Mouse (Mus musculus) left cerebral cortex, postnatal 10 days (tissue): ENCODE data around the gene Dgcr6. TPM values are rescaled to one million over a fixed set of nuclear protein-coding genes. Genes with fewer than 3 reads are reported as not detected.
A peak's percentile ranks its signal among the peaks of the same experiment; 100 is the strongest.

Experiments
- DNase-seq, 2 experiments: peaks; one replicate each; pipeline ENCODE4 v3.0.0; 2021 to 2022; ENCODE audit warnings: low spot score in 2 of 2, mixed read lengths in 1 of 2; ENCODE audit errors: extremely low spot score in 1 of 2
- intact Hi-C: fragments of 180-260 bp; cut with DNase I; formaldehyde crosslinking; loops from one replicate; pipeline ENCODE4 v1.15.1; 2025
- total RNA-seq, 2 experiments: library from RNA; stranded (reverse); gene quantifications; 2 replicates each; pipeline ENCODE4 v1.2.3; 2021

The Dgcr6 gene
- total RNA-seq, 2 experiments from 2014 or later: 111 to 120 TPM

DNA sequence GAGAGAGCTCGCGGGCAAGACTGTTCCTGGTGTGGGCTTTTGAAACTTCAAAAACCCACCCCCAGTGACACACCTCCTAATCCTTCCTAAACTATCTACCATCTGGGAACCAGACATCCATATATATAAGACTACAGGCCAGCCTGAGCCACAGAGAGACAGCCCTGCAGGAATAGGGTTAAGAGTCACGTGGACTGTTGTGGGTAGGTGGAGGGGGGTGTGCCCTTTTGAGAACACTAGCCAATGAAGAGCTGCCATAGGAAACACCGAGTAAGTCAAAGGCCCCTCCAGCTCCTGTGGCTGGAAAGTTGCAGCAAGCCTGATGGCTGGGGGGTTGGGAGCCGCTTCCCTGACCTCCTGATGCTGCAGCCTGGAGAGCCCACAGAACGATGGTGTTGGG is 51.1 kb downstream of the Dgcr6 start:
- intact Hi-C loops: no loop called here
- no peak for DNase-seq

DNA sequence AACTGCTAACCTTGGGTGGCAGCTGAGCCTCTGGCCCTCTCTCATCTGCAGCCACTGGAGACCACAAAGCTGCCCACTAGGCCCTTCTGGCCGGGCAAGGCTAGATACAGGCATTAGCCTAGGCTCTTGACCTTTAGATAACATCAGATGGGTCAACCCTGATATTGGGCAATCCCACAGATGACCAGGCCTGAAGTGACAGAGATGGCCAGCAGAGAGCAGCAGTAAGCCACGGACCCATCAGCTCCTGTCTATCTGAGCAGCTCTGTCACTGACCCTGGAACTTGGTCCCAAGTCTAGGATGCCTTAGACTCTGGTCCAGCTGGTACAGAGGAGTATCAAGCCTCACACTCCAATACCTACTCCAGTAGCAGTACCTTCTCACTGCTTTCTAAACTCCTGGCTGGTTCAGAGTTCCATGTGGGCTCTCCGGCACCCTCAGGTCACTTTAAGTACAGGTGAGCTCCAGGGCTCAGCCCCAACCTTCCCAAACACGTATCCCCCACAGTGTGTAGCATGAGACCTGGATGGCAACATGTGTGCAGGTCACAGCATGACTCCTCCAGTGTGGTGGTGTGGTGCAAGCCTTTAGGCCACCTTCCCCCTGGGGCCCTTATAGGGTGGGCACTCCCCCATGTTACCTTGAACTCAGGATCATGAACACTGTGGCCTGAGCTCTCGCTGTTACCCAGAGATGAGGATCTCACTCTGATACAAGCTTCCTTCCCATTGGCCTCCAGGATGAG is 55.7 kb downstream of the Dgcr6 start:
- peak in 1 of 2 experiments; percentile 64 for DNase-seq
- intact Hi-C loops: loop anchor here (1.0 kb wide), 1 partner anchor 103 kb away; no protein-coding TSS in a partner anchor

DNA sequence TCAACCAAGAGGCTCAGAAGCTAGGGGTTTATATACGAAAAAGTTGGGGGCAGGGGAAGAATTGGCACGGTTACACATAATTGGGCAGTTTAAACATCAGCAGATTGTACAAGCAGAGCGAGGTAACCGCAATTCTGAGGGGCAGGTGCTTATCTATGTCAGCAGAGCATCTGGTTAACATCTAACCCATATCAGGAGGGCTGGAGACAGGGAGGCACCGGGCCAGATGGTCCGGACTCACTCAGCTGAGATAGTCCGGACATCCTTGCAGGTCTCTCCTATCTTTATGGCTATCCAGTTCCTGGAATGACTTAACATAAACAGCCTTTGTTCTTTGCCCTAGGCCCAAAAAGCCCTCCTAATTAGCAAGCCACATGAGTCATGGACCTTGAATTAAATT is 58.4 kb downstream of the Dgcr6 start:
- intact Hi-C loops: no loop called here
- DNase-seq: no peak

DNA sequence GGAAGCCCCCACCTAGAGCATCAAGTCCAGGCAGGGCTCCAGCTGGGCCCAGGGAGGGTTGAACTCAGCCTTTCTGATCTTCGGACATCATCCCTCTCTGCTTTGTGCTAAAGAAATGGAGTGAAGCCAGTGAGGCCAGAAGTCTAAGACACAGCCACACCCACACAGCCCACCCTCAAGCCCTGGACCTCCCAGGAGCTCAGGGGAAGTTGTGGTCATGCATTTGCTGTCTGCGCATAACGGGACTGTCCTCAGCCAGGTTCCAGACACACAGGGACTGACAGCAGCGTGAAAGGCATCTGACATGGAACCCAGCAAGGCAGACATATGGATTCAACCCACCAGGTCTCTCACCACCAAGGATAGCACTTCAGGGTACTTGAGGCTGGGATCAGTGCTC is 63.8 kb downstream of the Dgcr6 start:
- DNase-seq: peak in 1 of 2 experiments; percentile 15
- intact Hi-C loops: no loop called here

DNA sequence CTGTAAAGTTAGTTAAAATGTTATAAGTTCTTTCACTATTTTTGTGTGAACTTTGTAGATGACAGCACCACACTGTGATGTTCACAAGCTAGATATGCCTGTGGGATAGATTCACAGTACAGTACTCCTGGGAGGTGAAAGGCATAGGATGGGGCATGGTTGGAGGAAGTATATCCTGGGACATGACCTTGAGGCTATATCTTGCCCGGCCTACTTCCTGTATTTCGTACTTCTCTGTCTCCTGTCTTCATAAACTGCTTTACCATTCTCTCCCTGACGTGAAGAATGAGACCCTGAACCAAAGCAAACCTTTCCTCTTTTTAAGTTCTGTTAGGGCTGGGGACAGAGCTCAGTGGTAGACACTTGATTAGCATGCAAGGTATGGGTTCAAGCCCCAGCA is 65.6 kb downstream of the Dgcr6 start:
- intact Hi-C loops: loop anchor here (2.0 kb wide), 1 partner anchor 95 kb away; no protein-coding TSS in a partner anchor
- DNase-seq: no peak

DNA sequence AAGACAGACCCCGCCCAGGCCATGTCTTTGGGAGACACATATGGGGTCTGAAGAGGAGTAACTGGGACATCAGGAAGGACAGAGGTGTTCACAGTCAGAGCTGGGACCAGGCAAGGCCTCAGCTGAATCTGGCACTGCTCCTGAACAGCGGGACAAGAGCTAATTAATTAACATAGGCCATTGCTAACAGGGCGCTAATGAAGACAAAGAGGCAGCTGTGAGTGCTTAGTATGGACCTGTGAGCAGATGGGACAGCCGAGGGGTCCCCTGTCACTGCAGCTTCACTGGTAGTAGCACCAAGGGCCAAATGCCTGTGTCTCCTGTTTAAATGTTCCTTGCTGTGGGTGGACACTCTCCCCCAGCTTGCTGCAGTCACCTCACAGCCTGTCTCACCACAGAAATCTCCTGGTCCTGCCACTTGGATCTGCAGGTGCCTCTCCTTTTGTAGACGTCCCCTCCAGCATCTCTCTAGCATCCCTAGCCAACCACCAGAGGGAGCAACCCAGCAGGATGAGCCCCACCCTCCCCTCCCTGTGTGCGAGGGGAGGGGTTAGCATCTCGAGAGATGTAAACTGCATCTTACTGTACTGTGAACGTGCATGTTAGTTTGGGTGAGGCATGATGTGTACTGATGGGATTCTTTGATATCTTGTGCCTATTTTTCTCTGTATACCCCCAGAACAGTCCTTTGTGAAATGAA is 66.5 kb downstream of the Dgcr6 start:
- intact Hi-C loops: loop anchor here (2.0 kb wide), 1 partner anchor 94 kb away; no protein-coding TSS in a partner anchor
- DNase-seq: peak in 1 of 2 experiments; percentile 73

Other genes starting within 250 kb of the Dgcr6 start
- 1 to 10 TPM; 4.9 to 5.1 TPM for gene B830017H08Rik, start 219.7 kb upstream of the Dgcr6 start, total RNA-seq
- 1 to 10 TPM; 8.2 to 8.4 TPM for gene Car15, start 214.5 kb upstream of the Dgcr6 start, total RNA-seq
- gene Gm20518, start 161.2 kb upstream of the Dgcr6 start, total RNA-seq: 1 to 10 TPM in 1 of 2 experiments, under 1 TPM in 1; 0.81 to 1.4 TPM
- gene Tssk1, start 158.6 kb upstream of the Dgcr6 start, total RNA-seq: not detected
- gene Dgcr2, start 154.3 kb upstream of the Dgcr6 start, total RNA-seq: 100 to 1,000 TPM; 106 to 107 TPM
- gene Tssk2, start 154.2 kb upstream of the Dgcr6 start, total RNA-seq: not detected
- gene Ess2, start 141.5 kb upstream of the Dgcr6 start, total RNA-seq: 10 to 100 TPM; 33.0 to 34.3 TPM
- gene Gsc2, start 137.8 kb upstream of the Dgcr6 start, total RNA-seq: not detected
- 10 to 100 TPM; 70.0 to 79.6 TPM for gene Slc25a1, start 124.6 kb upstream of the Dgcr6 start, total RNA-seq
- gene Vpreb2, start 72.4 kb upstream of the Dgcr6 start, total RNA-seq: not detected
- gene Prodh, start 37.3 kb downstream of the Dgcr6 start, total RNA-seq: 10 to 100 TPM; 13.5 to 19.5 TPM
- gene Rtn4r, start 74.8 kb downstream of the Dgcr6 start, total RNA-seq: 10 to 100 TPM; 73.2 to 82.6 TPM
- not detected for gene Ccdc188, start 165.0 kb downstream of the Dgcr6 start, total RNA-seq
- gene Zdhhc8, start 182.3 kb downstream of the Dgcr6 start, total RNA-seq: 100 to 1,000 TPM; 104 TPM
- 10 to 100 TPM; 46.7 to 53.2 TPM for gene Trmt2a, start 195.8 kb downstream of the Dgcr6 start, total RNA-seq
- 100 to 1,000 TPM; 116 to 122 TPM for gene Ranbp1, start 195.9 kb downstream of the Dgcr6 start, total RNA-seq
- gene Gm49776, start 205.5 kb downstream of the Dgcr6 start, total RNA-seq: not detected
- 10 to 100 TPM; 41.8 to 44.2 TPM for gene Dgcr8, start 236.4 kb downstream of the Dgcr6 start, total RNA-seq